Mouse (Mus musculus): ENCODE data around the gene Lcn4. TPM values are rescaled to one million over a fixed set of nuclear protein-coding genes. Genes with fewer than 3 reads are reported as not detected.

Lcn4 gene
- total RNA-seq, 2 experiments from 2014 or later = not detected

GRCm38 (mm10) chr2:26636325-26636635 lies 34.8 kb downstream of the Lcn4 start:
- intact Hi-C loops (cut with DNase I) = loop anchor here (10.0 kb wide), 1 partner anchor 379 kb away; no protein-coding TSS in a partner anchor
- no peak for DNase-seq (ENCODE audit: low spot score in 2 of 2)

- intact Hi-C loops (cut with DNase I) = loop anchor here (10.0 kb wide), 1 partner anchor 379 kb away; no protein-coding TSS in a partner anchor
- DNase-seq (ENCODE audit: low spot score in 2 of 2) = no peak
These were observed 35.4 kb downstream of the Lcn4 start for GRCm38 (mm10) chr2:26635489-26636324.

- intact Hi-C loops (cut with DNase I) = loop anchor here (10.0 kb wide), 1 partner anchor 380 kb away; no protein-coding TSS in a partner anchor
- DNase-seq (ENCODE audit: low spot score in 2 of 2) = no peak
These were observed 36.2 kb downstream of the Lcn4 start for GRCm38 (mm10) chr2:26634629-26635488.

GRCm38 (mm10) chr2:26633953-26634530 lies 37.0 kb downstream of the Lcn4 start:
- DNase-seq (ENCODE audit: low spot score in 2 of 2) = no peak
- intact Hi-C loops (cut with DNase I) = loop anchor here (10.0 kb wide), 1 partner anchor 381 kb away; no protein-coding TSS in a partner anchor

GRCm38 (mm10) chr2:26632541-26633395 lies 38.3 kb downstream of the Lcn4 start:
- no peak for DNase-seq (ENCODE audit: low spot score in 2 of 2)
- intact Hi-C loops (cut with DNase I) = loop anchor here (10.0 kb wide), 1 partner anchor 382 kb away; no protein-coding TSS in a partner anchor

GRCm38 (mm10) chr2:26628792-26629437 lies 42.2 kb downstream of the Lcn4 start:
- DNase-seq (ENCODE audit: low spot score in 2 of 2) = no peak
- intact Hi-C loops (cut with DNase I) = loop anchor here (5.0 kb wide), 1 partner anchor 182 kb away; the partner anchor contains the start of gene Sec16a

GRCm38 (mm10) chr2:26627921-26628739 lies 43.0 kb downstream of the Lcn4 start, which contains the start of gene Fam69b:
Gene Fam69b, plus strand, starts transcription at chr2:26628457.
- DNase-seq (ENCODE audit: low spot score in 2 of 2) = peak; percentile 85 to 91
- intact Hi-C loops (cut with DNase I) = loop anchor here (5.0 kb wide), 1 partner anchor 181 kb away; the partner anchor contains the start of gene Sec16a

GRCm38 (mm10) chr2:26626081-26626480 lies 45.0 kb downstream of the Lcn4 start:
- intact Hi-C loops (cut with DNase I) = loop anchor here (5.0 kb wide), 1 partner anchor 179 kb away; the partner anchor contains the start of gene Sec16a
- no peak for DNase-seq (ENCODE audit: low spot score in 2 of 2)

- DNase-seq (ENCODE audit: low spot score in 2 of 2) = no peak
- intact Hi-C loops (cut with DNase I) = loop anchor here (5.0 kb wide), 1 partner anchor 178 kb away; the partner anchor contains the start of gene Sec16a
These were observed 45.7 kb downstream of the Lcn4 start for GRCm38 (mm10) chr2:26625419-26625818.

- intact Hi-C loops (cut with DNase I) = no loop called here
- DNase-seq (ENCODE audit: low spot score in 2 of 2) = no peak
These were observed 48.1 kb downstream of the Lcn4 start for GRCm38 (mm10) chr2:26622984-26623383.

- no peak for DNase-seq (ENCODE audit: low spot score in 2 of 2)
- intact Hi-C loops (cut with DNase I) = no loop called here
These were observed 49.8 kb downstream of the Lcn4 start for GRCm38 (mm10) chr2:26621246-26621645.

- no peak for DNase-seq (ENCODE audit: low spot score in 2 of 2)
- intact Hi-C loops (cut with DNase I) = no loop called here
These were observed 53.2 kb downstream of the Lcn4 start for GRCm38 (mm10) chr2:26617928-26618327.

Other genes with a start within 250 kb of the Lcn4 start
- 10 to 100 TPM; 39.0 to 52.3 TPM for gene Sec16a, start 226.1 kb downstream of the Lcn4 start, total RNA-seq (2021)
- gene Notch1, start 154.6 kb downstream of the Lcn4 start, total RNA-seq (2021) = 10 to 100 TPM; 24.5 to 28.5 TPM
- 10 to 100 TPM; 61.6 to 85.2 TPM for gene Egfl7, start 91.3 kb downstream of the Lcn4 start, total RNA-seq (2021)
- not detected for gene Gm20532, start 84.6 kb downstream of the Lcn4 start, total RNA-seq (2021)
- gene Agpat2, start 66.9 kb downstream of the Lcn4 start, total RNA-seq (2021) = 1 to 10 TPM; 1.5 to 1.6 TPM
- gene Fam69b, start 42.8 kb downstream of the Lcn4 start, total RNA-seq (2021) = 10 to 100 TPM; 69.1 to 81.4 TPM
- gene Abo, start 193.7 kb upstream of the Lcn4 start, total RNA-seq (2021) = not detected
- gene Surf6, start 231.6 kb upstream of the Lcn4 start, total RNA-seq (2021) = 10 to 100 TPM; 26.7 to 27.0 TPM
- 10 to 100 TPM; 45.7 to 46.8 TPM for gene Med22, start 239.4 kb upstream of the Lcn4 start, total RNA-seq (2021)
- gene Rpl7a, start 239.5 kb upstream of the Lcn4 start, total RNA-seq (2021) = 100 to 1,000 TPM; 223 to 256 TPM
- gene Surf2, start 245.1 kb upstream of the Lcn4 start, total RNA-seq (2021) = 10 to 100 TPM; 33.2 to 34.0 TPM
- 100 to 1,000 TPM in 1 of 2 experiments, 10 to 100 TPM in 1; 95.5 to 106 TPM for gene Surf1, start 245.2 kb upstream of the Lcn4 start, total RNA-seq (2021)

All from left cerebral cortex, postnatal 36 days (tissue).